Mouse (Mus musculus): ENCODE data around the gene Kng2.
A peak's percentile ranks its signal among the peaks of the same experiment; 100 is the strongest.
"Not testable (repeated sequence)": the region's sequence is repeated elsewhere in the genome, so short reads cannot be mapped to it uniquely, and the experiment has no call there.

The Kng2 gene

GRCm38 (mm10) chr16:23028966-23029600 is at the start of gene Kng2:
Gene Kng2 (minus strand): TSS chr16:23029482.
- not testable (repeated sequence) for DNase-seq

- not testable (repeated sequence) for DNase-seq
Observed at GRCm38 (mm10) chr16:23077516-23077915, 48.2 kb upstream of the Kng2 start.

- DNase-seq: not testable (repeated sequence)
Observed at GRCm38 (mm10) chr16:23060781-23061325, 31.6 kb upstream of the Kng2 start.

- DNase-seq: not testable (repeated sequence)
Observed at GRCm38 (mm10) chr16:23059630-23060029, 30.3 kb upstream of the Kng2 start.

- DNase-seq: peak; percentile 26
Observed at GRCm38 (mm10) chr16:23057668-23058447, 28.6 kb upstream of the Kng2 start, which contains the start of gene Kng1. Gene Kng1 (plus strand): TSS chr16:23057865.

GRCm38 (mm10) chr16:23046319-23046718 is 17.0 kb upstream of the Kng2 start:
- no peak for DNase-seq

GRCm38 (mm10) chr16:23040876-23041275 is 11.6 kb upstream of the Kng2 start:
- DNase-seq: no peak

GRCm38 (mm10) chr16:23039281-23039680 is 10.0 kb upstream of the Kng2 start:
- DNase-seq: no peak

- no peak for DNase-seq
Observed at GRCm38 (mm10) chr16:23037744-23038143, 8.5 kb upstream of the Kng2 start.

- DNase-seq: no peak
Observed at GRCm38 (mm10) chr16:23033673-23034072, 4.4 kb upstream of the Kng2 start.

GRCm38 (mm10) chr16:23030673-23031435 is 1.6 kb upstream of the Kng2 start:
- no peak for DNase-seq

GRCm38 (mm10) chr16:23027341-23027740 is 1.9 kb downstream of the Kng2 start:
- not testable (repeated sequence) for DNase-seq

- no peak for DNase-seq
Observed at GRCm38 (mm10) chr16:23026582-23026981, 2.7 kb downstream of the Kng2 start.

GRCm38 (mm10) chr16:23025111-23025510 is 4.2 kb downstream of the Kng2 start:
- DNase-seq: no peak

GRCm38 (mm10) chr16:23020571-23020970 is 8.7 kb downstream of the Kng2 start:
- not testable (repeated sequence) for DNase-seq

- not testable (repeated sequence) for DNase-seq
Observed at GRCm38 (mm10) chr16:23014645-23015044, 14.6 kb downstream of the Kng2 start.

- not testable (repeated sequence) for DNase-seq
Observed at GRCm38 (mm10) chr16:23013786-23014185, 15.5 kb downstream of the Kng2 start.

GRCm38 (mm10) chr16:22996951-22997350 is 32.3 kb downstream of the Kng2 start:
- DNase-seq: not testable (repeated sequence)

GRCm38 (mm10) chr16:22967383-22968030 is 61.8 kb downstream of the Kng2 start:
- DNase-seq: no peak

GRCm38 (mm10) chr16:22963293-22963692 is 66.0 kb downstream of the Kng2 start:
- DNase-seq: no peak

- no peak for DNase-seq
Observed at GRCm38 (mm10) chr16:22962256-22962655, 67.0 kb downstream of the Kng2 start.

GRCm38 (mm10) chr16:22961073-22961472 is 68.2 kb downstream of the Kng2 start:
- no peak for DNase-seq

- no peak for DNase-seq
Observed at GRCm38 (mm10) chr16:22956085-22956439, 73.2 kb downstream of the Kng2 start.
